Mouse (Mus musculus) liver, postnatal 0 days (tissue): ENCODE data around the gene Dusp10.

Source experiments
- CTCF ChIP-seq: sonication (generic); IDR thresholded peaks from 2 replicates; pipeline ENCODE4 v1.5.1; 2016; ENCODE audit warnings: antibody characterized with exemption, low read depth
- EP300 ChIP-seq: IDR thresholded peaks from 2 replicates; pipeline ENCODE4 v1.6.1; 2016; ENCODE audit warnings: antibody characterized with exemption, low read depth, mild to moderate bottlenecking

- TF ChIP-seq CTCF (no peak), EP300 (no peak)
Measured at GRCm38 (mm10) chr1:184017606-184018005, 4.5 kb downstream of the Dusp10 start.
